Mouse (Mus musculus) small intestine, adult 2 months (tissue): ENCODE measurements around the gene Gucy2g.

ENCODE experiments used
- CTCF ChIP-seq: fragments of 200-500 bp; IDR thresholded peaks from 2 replicates; pipeline ENCODE4 v1.5.1; 2012; ENCODE audit warnings: low read depth, mild to moderate bottlenecking, control low read depth, inconsistent platforms, low read length, moderate library complexity, mixed read lengths; ENCODE audit not compliant: insufficient replicate concordance, insufficient read length; ENCODE audit errors: extremely low read depth
- POLR2A ChIP-seq: fragments of 200-500 bp; IDR thresholded peaks from 2 replicates; pipeline ENCODE4 v1.6.1; 2012; ENCODE audit warnings: low read depth, mild to moderate bottlenecking, control low read depth, inconsistent platforms, low read length, moderate library complexity

DNA sequence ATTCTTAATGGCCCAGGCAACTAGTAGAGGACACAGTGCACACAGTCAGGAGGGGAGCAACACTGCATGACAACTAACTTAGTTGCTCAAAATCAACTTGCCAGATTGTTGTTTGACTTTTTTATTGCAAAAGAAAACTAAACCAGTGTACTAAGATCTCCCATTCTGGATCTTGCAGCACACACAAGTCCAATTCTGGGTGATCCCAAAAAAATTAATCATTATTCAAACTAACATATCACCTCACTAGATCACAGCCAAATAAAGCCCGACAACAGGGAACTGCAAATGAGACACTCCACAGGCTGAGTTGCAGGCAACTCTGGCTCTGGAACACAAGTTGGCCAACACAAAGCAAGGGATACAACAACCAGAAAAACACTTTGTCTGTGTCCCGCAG is 74.3 kb downstream of the Gucy2g start:
- TF ChIP-seq POLR2A: no peak
- TF ChIP-seq CTCF: no peak
